Mouse (Mus musculus) heart, embryonic 11.5 days (tissue): ENCODE results near the gene Procr. TPM values are rescaled to one million over a fixed set of nuclear protein-coding genes. Genes with fewer than 3 reads are reported as not detected.
A peak's percentile ranks its signal among the peaks of the same experiment; 100 is the strongest.
"Not testable (repeated sequence)": the region's sequence is repeated elsewhere in the genome, so short reads cannot be mapped to it uniquely, and the experiment has no call there.

Experiments
- ATAC-seq: fragments of 200-750 bp; cut with Nextera tagmentation; replicated peaks from 2 replicates; pipeline ENCODE4 v1.8.0; 2017; ENCODE audit warnings: moderate library complexity; ENCODE audit not compliant: insufficient number of reproducible peaks, low FRiP score, low TSS enrichment
- H3K27ac ChIP-seq: fragments of 300-500 bp; sonication (generic); 2 replicates; pipeline ENCODE4 v1.5.1; 2014; ENCODE audit warnings: mild to moderate bottlenecking, low read depth, low read length
- H3K27me3 ChIP-seq: fragments of 300-500 bp; sonication (generic); 2 replicates; pipeline ENCODE4 v1.6.1; 2014; ENCODE audit warnings: mild to moderate bottlenecking, low read length, mixed read lengths; ENCODE audit not compliant: control insufficient read depth, insufficient read depth
- H3K36me3 ChIP-seq: fragments of 300-500 bp; sonication (generic); 2 replicates; pipeline ENCODE4 v1.6.1; 2014; ENCODE audit warnings: mild to moderate bottlenecking, low read length, moderate library complexity, mixed read lengths; ENCODE audit not compliant: control insufficient read depth, insufficient read depth
- H3K4me1 ChIP-seq: fragments of 300-500 bp; sonication (generic); 2 replicates; pipeline ENCODE4 v1.6.1; 2014; ENCODE audit warnings: low read length; ENCODE audit not compliant: control insufficient read depth, insufficient read depth
- H3K4me2 ChIP-seq: fragments of 300-500 bp; sonication (generic); 2 replicates; pipeline ENCODE4 v1.6.1; 2014; ENCODE audit warnings: mild to moderate bottlenecking, moderate library complexity
- H3K4me3 ChIP-seq: fragments of 300-500 bp; sonication (generic); 2 replicates; pipeline ENCODE4 v1.5.1; 2014; ENCODE audit warnings: low read depth, low read length
- H3K9ac ChIP-seq: fragments of 300-500 bp; sonication (generic); 2 replicates; pipeline ENCODE4 v1.6.1; 2014; ENCODE audit warnings: mild to moderate bottlenecking, low read depth, low read length, moderate library complexity
- H3K9me3 ChIP-seq: fragments of 300-500 bp; sonication (generic); replicated peaks from 2 replicates; pipeline ENCODE4 v1.6.1; 2016; ENCODE audit warnings: low read length; ENCODE audit not compliant: control insufficient read depth
- WGBS: fragments of 180-500 bp; shearing (Covaris S2); extraction: QIAGEN DNeasy Blood & Tissue Kit; methylation state at CpG from one replicate; pipeline ENCODE4 v1.1.7; 2014; ENCODE audit not compliant: insufficient replicate concordance; 5-methylcytosine and 5-hydroxymethylcytosine counted together
- polyA plus RNA-seq: library from polyadenylated mRNA; unstranded; fragments of >200 nt; fragmentation: Nextera tagmentation; extraction: Ambion mirVana; gene quantifications from 2 replicates; pipeline ENCODE4 v1.2.1, GENCODE M21; 2014

Procr gene
- polyA plus RNA-seq, 1 experiment from 2014 or later, result 9.2 TPM

- Histone ChIP-seq H3K9me3 (no peaks in the 10 kb centered on the region), H3K27ac (no peak overlapping the region), H3K9ac (no peak overlapping the region), H3K4me1 (no peaks in the 10 kb centered on the region), H3K27me3 (no peaks in the 10 kb centered on the region), H3K4me3 (no peak overlapping the region), H3K36me3 (0 out of 2 replicates have a peak, but pooled peaks cover 2% of the 10 kb centered on the region), H3K4me2 (no peak overlapping the region)
- no peak for ATAC-seq
- 77% methylated on average over 6 of the region's 6 CpGs for WGBS
Measured at GRCm38 (mm10) chr2:155724526-155724925, 26.4 kb upstream of the Procr start.

GRCm38 (mm10) chr2:155726302-155726701 lies 24.6 kb upstream of the Procr start:
- Histone ChIP-seq H3K9me3 (no peaks in the 10 kb centered on the region), H3K27ac (no peak overlapping the region), H3K4me3 (no peak overlapping the region), H3K27me3 (no peaks in the 10 kb centered on the region), H3K36me3 (0 out of 2 replicates have a peak, but pooled peaks cover 2% of the 10 kb centered on the region), H3K4me2 (no peak overlapping the region), H3K4me1 (no peaks in the 10 kb centered on the region), H3K9ac (no peak overlapping the region)
- no peak for ATAC-seq
- WGBS, result 78% methylated on average over 7 of the region's 7 CpGs

- H3K4me2 ChIP-seq, result no peak overlapping the region
Measured at GRCm38 (mm10) chr2:155727764-155728395, 23.0 kb upstream of the Procr start.

GRCm38 (mm10) chr2:155728742-155729141 lies 22.2 kb upstream of the Procr start:
- Histone ChIP-seq H3K36me3 (no peaks in the 10 kb centered on the region), H3K9me3 (no peaks in the 10 kb centered on the region), H3K27me3 (no peaks in the 10 kb centered on the region), H3K27ac (no peak overlapping the region), H3K9ac (peak overlapping the region; percentile 72), H3K4me3 (peak overlapping the region; percentile 66), H3K4me2 (peak overlapping the region; percentile 87), H3K4me1 (no peaks in the 10 kb centered on the region)
- no peak for ATAC-seq
- 7% methylated on average over 15 of the region's 15 CpGs for WGBS

More at GRCm38 (mm10) chr2:155727764-155728395, 23.0 kb upstream of the Procr start:
- H3K27me3 ChIP-seq, result no peaks in the 10 kb centered on the region
- H3K4me3 ChIP-seq, result no peak overlapping the region
- H3K9ac ChIP-seq, result no peak overlapping the region
- H3K9me3 ChIP-seq, result no peaks in the 10 kb centered on the region
- H3K27ac ChIP-seq, result no peak overlapping the region
- no peak for ATAC-seq
- 77% methylated on average over 7 of the region's 7 CpGs for WGBS
- H3K4me1 ChIP-seq, result no peaks in the 10 kb centered on the region
- H3K36me3 ChIP-seq, result no peaks in the 10 kb centered on the region

- Histone ChIP-seq H3K36me3 (no peaks in the 10 kb centered on the region), H3K9me3 (no peaks in the 10 kb centered on the region), H3K4me1 (no peaks in the 10 kb centered on the region), H3K27me3 (no peaks in the 10 kb centered on the region), H3K27ac (no peak within 1 kb of the TSS), H3K4me3 (peak within 1 kb of the TSS; percentile 66), H3K9ac (peak within 1 kb of the TSS; percentile 72), H3K4me2 (peak within 1 kb of the TSS; percentile 87)
- ATAC-seq, result peak; percentile 78
- under 1% methylated on average over 33 of the region's 33 CpGs for WGBS
Measured at GRCm38 (mm10) chr2:155729158-155729645, 21.7 kb upstream of the Procr start, which contains the start of gene Edem2. TSS of gene Edem2 (minus strand) at chr2:155729475.

- no peak for ATAC-seq
- H3K4me3 ChIP-seq, result no peak overlapping the region
- H3K27ac ChIP-seq, result no peak overlapping the region
- WGBS, result 76% methylated on average over 5 of the region's 5 CpGs
- H3K27me3 ChIP-seq, result no peaks in the 10 kb centered on the region
- H3K9ac ChIP-seq, result no peak overlapping the region
- H3K4me2 ChIP-seq, result no peak overlapping the region
- no peaks in the 10 kb centered on the region for H3K36me3 ChIP-seq
- no peaks in the 10 kb centered on the region for H3K4me1 ChIP-seq
- no peaks in the 10 kb centered on the region for H3K9me3 ChIP-seq
Measured at GRCm38 (mm10) chr2:155735080-155735479, 15.8 kb upstream of the Procr start.

- not testable (repeated sequence) for H3K4me3 ChIP-seq, ATAC-seq, H3K9me3 ChIP-seq, H3K36me3 ChIP-seq, H3K4me2 ChIP-seq, H3K27ac ChIP-seq, H3K4me1 ChIP-seq, H3K9ac ChIP-seq, H3K27me3 ChIP-seq
- 79% methylated on average over 5 of the region's 5 CpGs for WGBS
Measured at GRCm38 (mm10) chr2:155735766-155736165, 15.2 kb upstream of the Procr start, which contains the start of gene Gm17581. TSS of gene Gm17581 (minus strand) at chr2:155735866.

GRCm38 (mm10) chr2:155736936-155737335 lies 14.0 kb upstream of the Procr start:
- H3K27ac ChIP-seq, result no peak overlapping the region
- H3K27me3 ChIP-seq, result no peaks in the 10 kb centered on the region
- H3K36me3 ChIP-seq, result no peaks in the 10 kb centered on the region
- H3K4me2 ChIP-seq, result no peak overlapping the region
- no peaks in the 10 kb centered on the region for H3K9me3 ChIP-seq
- no peaks in the 10 kb centered on the region for H3K4me1 ChIP-seq
- 60% methylated on average over 6 of the region's 6 CpGs for WGBS
- H3K4me3 ChIP-seq, result no peak overlapping the region
- no peak overlapping the region for H3K9ac ChIP-seq
- no peak for ATAC-seq

GRCm38 (mm10) chr2:155737803-155738202 lies 13.1 kb upstream of the Procr start:
- no peaks in the 10 kb centered on the region for H3K36me3 ChIP-seq
- H3K9ac ChIP-seq, result no peak overlapping the region
- 67% methylated on average over 9 of the region's 9 CpGs for WGBS
- H3K27me3 ChIP-seq, result no peaks in the 10 kb centered on the region
- H3K4me1 ChIP-seq, result 0 out of 2 replicates have a peak, but pooled peaks cover 3% of the 10 kb centered on the region
- H3K27ac ChIP-seq, result no peak overlapping the region
- ATAC-seq, result no peak
- no peaks in the 10 kb centered on the region for H3K9me3 ChIP-seq
- no peak overlapping the region for H3K4me2 ChIP-seq
- no peak overlapping the region for H3K4me3 ChIP-seq
